Mouse (Mus musculus): ENCODE data around the gene Glis3.

The Glis3 gene

GRCm38 (mm10) chr19:28559836-28560235 is 120.0 kb downstream of the Glis3 start:
- in situ Hi-C loops (cut with MboI; ENCODE audit: low pct_unique_long_range_greater_than_20kb in 1 of 2, low sequenced_read_pairs in 2 of 2, unreplicated experiment in 1 of 2), result loop anchor here in 1 of 2 experiments (25.0 kb wide), 1 partner anchor 452 kb away; no protein-coding TSS in a partner anchor

DNA sequence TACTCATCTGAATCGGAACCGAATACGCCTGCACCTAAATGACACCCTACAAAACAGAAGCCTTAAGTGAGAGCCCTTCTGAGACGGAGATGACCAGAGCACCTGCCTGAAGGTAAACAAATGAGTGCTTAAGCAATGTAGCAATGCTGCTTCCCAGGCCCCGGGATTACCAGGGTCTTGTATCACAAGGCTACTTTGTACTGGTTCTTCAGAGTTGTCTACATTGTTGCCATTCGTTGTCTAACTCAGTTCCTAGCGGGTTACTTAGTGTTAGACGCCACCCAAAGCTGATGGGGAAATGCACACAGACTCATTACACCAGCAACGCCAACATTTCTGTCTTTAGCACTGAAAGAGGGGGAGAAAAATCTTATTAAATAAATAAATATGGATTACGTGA is 120.5 kb downstream of the Glis3 start:
- in situ Hi-C loops (cut with MboI; ENCODE audit: low pct_unique_long_range_greater_than_20kb in 1 of 2, low sequenced_read_pairs in 2 of 2, unreplicated experiment in 1 of 2), result loop anchor here in 1 of 2 experiments (25.0 kb wide), 1 partner anchor 453 kb away; no protein-coding TSS in a partner anchor

- in situ Hi-C loops (cut with MboI; ENCODE audit: low pct_unique_long_range_greater_than_20kb in 1 of 2, low sequenced_read_pairs in 2 of 2, unreplicated experiment in 1 of 2), result loop anchor here in 1 of 2 experiments (25.0 kb wide), 1 partner anchor 454 kb away; no protein-coding TSS in a partner anchor
Observed at GRCm38 (mm10) chr19:28558661-28559060, 121.2 kb downstream of the Glis3 start.

DNA sequence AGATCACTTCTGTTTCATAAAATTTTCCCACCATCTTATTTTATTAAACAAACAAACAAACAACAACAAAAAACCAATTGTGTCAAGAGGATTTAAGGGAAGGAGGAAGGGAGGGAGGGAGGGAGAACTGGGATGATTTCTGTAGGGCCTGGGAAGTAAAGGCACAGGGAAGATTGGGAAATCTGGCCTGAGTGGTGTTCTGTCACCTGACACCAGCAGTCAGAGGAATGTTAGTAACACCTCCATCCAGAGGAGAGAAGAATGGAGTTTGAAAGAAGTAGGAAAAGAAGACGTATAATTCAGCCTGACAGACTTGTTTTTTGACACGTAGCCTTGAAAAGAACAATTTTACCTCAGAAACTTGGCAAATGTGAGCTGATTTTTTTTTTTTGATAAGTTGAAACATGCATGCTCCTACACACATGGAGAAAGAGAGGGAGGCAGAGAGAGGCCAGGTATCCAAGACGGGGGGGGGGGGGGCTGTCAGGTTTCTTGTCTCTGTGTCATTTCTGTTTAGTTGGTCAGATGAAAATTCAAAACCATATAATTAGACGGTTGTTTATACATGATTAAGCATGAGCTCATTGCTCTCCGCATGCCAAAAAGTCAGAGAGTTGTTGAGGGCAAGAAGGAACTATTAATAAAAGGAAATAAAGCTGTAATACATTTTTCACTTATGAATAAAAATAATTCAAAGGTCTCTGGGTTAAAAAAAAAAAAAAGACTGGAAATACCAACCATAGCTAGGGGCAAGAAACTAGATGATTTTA is 122.1 kb downstream of the Glis3 start:
- in situ Hi-C loops (cut with MboI; ENCODE audit: low pct_unique_long_range_greater_than_20kb in 1 of 2, low sequenced_read_pairs in 2 of 2, unreplicated experiment in 1 of 2), result loop anchor here in 1 of 2 experiments (25.0 kb wide), 1 partner anchor 455 kb away; no protein-coding TSS in a partner anchor

GRCm38 (mm10) chr19:28555181-28555929 is 124.5 kb downstream of the Glis3 start:
- in situ Hi-C loops (cut with MboI; ENCODE audit: low pct_unique_long_range_greater_than_20kb in 1 of 2, low sequenced_read_pairs in 2 of 2, unreplicated experiment in 1 of 2), result loop anchor here in 1 of 2 experiments (25.0 kb wide), 1 partner anchor 457 kb away; no protein-coding TSS in a partner anchor

DNA sequence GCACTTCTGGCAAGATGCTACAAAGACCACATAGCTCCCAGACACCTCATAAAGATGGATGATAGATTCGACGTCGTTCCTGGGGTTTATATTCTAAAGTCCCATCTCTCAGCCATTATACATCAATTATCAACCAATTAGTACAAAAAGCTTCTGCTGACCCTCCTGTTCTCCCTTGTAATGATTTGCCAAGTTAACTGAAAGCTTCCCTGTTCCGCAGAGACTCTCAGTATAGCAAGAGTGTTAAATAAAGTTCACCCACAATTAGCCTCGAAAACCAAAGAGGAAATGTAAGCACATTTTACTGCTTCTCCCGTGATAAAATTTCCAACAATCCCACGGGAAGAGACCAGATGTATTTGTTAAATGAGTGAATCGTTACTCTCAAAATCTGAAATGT is 129.3 kb downstream of the Glis3 start:
- in situ Hi-C loops (cut with MboI; ENCODE audit: low pct_unique_long_range_greater_than_20kb in 1 of 2, low sequenced_read_pairs in 2 of 2, unreplicated experiment in 1 of 2), result loop anchor here in 1 of 2 experiments (25.0 kb wide), 1 partner anchor 462 kb away; no protein-coding TSS in a partner anchor

DNA sequence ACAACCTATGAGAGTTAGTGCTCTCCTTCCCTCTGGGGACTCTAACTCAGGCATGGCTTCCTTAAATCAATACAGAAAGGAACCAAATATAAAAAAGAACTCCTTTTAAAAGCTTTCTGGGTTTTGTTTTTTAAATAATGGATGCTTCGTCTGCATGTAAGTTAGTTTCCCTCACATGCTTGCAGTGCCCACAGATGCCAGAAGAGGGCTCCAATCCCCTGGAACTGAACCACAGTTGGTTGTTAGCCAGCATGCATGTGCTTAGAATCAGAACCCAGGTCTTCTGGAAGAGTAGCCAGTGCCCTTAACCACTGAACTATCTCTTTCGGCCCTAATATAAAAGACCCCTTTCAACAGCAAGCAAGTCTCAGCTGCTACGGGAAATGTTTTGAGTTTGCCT is 132.9 kb downstream of the Glis3 start:
- in situ Hi-C loops (cut with MboI; ENCODE audit: low pct_unique_long_range_greater_than_20kb in 1 of 2, low sequenced_read_pairs in 2 of 2, unreplicated experiment in 1 of 2), result loop anchor here (10.0 to 25.0 kb wide), 3 partner anchors 178 to 385 kb away; no protein-coding TSS in a partner anchor

GRCm38 (mm10) chr19:28545493-28545892 is 134.4 kb downstream of the Glis3 start:
- in situ Hi-C loops (cut with MboI; ENCODE audit: low pct_unique_long_range_greater_than_20kb in 1 of 2, low sequenced_read_pairs in 2 of 2, unreplicated experiment in 1 of 2), result loop anchor here (10.0 to 25.0 kb wide), 3 partner anchors 179 to 383 kb away; no protein-coding TSS in a partner anchor

DNA sequence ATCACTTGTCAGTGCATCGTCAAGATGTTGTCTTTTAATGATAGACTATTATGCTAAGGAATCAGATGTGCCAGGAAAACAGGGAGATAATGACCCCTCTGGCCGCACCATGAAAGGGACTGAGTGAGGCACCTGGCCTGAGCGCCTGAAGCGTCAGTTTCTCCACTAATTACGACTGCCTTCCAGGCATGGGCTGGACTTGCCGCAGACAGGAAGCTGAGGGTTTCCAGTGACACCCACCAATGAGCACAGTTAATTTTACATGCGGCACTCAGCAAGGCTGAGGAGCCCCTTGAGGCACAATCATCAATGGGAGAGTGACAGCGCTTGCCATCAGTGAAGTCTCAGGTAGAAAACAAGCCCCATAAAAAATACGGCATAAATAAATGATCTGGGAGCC is 141.1 kb downstream of the Glis3 start:
- in situ Hi-C loops (cut with MboI; ENCODE audit: low pct_unique_long_range_greater_than_20kb in 1 of 2, low sequenced_read_pairs in 2 of 2, unreplicated experiment in 1 of 2), result loop anchor here in 1 of 2 experiments (25.0 kb wide), 2 partner anchors 198 to 377 kb away; no protein-coding TSS in a partner anchor

GRCm38 (mm10) chr19:28534964-28535363 is 144.9 kb downstream of the Glis3 start:
- in situ Hi-C loops (cut with MboI; ENCODE audit: low pct_unique_long_range_greater_than_20kb in 1 of 2, low sequenced_read_pairs in 2 of 2, unreplicated experiment in 1 of 2), result loop anchor here in 1 of 2 experiments (25.0 kb wide), 2 partner anchors 202 to 373 kb away; no protein-coding TSS in a partner anchor

DNA sequence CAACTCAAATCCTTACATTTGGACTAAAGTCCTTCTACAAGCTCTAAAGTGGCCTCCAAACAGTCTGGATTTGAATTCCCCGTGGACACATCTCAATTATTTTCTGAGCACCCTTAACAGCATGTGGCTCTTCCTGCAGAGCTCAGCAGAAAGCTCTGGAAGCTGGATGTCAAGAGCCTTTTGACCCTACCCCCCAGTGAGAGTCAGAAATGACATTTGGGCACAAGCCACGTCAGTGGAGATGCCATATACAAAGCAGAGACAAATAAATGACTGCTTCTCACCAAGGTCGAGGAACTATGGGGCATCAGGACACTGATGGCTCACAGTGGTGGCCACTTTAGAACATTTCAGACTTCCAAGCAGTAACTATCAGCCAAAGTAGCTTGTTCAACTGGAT is 146.3 kb downstream of the Glis3 start:
- in situ Hi-C loops (cut with MboI; ENCODE audit: low pct_unique_long_range_greater_than_20kb in 1 of 2, low sequenced_read_pairs in 2 of 2, unreplicated experiment in 1 of 2), result loop anchor here in 1 of 2 experiments (25.0 kb wide), 2 partner anchors 204 to 371 kb away; no protein-coding TSS in a partner anchor

DNA sequence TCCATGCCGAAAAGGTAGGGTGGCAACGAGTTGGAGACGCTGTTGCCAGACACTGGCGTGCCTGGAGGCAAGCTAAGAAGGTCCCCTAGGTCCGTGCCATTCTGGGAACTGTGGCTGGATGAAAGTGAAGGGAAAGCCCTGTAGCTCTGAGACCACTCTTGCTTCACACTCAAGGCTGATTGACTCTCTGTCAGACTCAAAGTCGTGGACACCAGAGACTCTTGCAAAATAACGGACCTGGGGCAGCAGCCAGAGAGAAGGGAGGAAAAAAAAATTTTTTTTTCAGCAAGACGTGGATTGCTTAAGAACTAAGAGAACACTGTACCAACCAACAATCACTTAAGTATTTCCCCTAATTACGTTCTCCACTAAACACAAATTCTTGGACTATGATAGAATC is 148.1 kb downstream of the Glis3 start:
- in situ Hi-C loops (cut with MboI; ENCODE audit: low pct_unique_long_range_greater_than_20kb in 1 of 2, low sequenced_read_pairs in 2 of 2, unreplicated experiment in 1 of 2), result loop anchor here in 1 of 2 experiments (25.0 kb wide), 2 partner anchors 206 to 369 kb away; no protein-coding TSS in a partner anchor

- in situ Hi-C loops (cut with MboI; ENCODE audit: low pct_unique_long_range_greater_than_20kb in 1 of 2, low sequenced_read_pairs in 2 of 2, unreplicated experiment in 1 of 2), result loop anchor here in 1 of 2 experiments (25.0 kb wide), 2 partner anchors 206 to 369 kb away; no protein-coding TSS in a partner anchor
Observed at GRCm38 (mm10) chr19:28530846-28531245, 149.0 kb downstream of the Glis3 start.

GRCm38 (mm10) chr19:28529006-28529405 is 150.9 kb downstream of the Glis3 start:
- in situ Hi-C loops (cut with MboI; ENCODE audit: low pct_unique_long_range_greater_than_20kb in 1 of 2, low sequenced_read_pairs in 2 of 2, unreplicated experiment in 1 of 2), result loop anchor here in 1 of 2 experiments (25.0 kb wide), 2 partner anchors 208 to 367 kb away; no protein-coding TSS in a partner anchor

- in situ Hi-C loops (cut with MboI; ENCODE audit: low pct_unique_long_range_greater_than_20kb in 1 of 2, low sequenced_read_pairs in 2 of 2, unreplicated experiment in 1 of 2), result loop anchor here in 1 of 2 experiments (25.0 kb wide), 2 partner anchors 210 to 365 kb away; no protein-coding TSS in a partner anchor
Observed at GRCm38 (mm10) chr19:28527446-28527845, 152.4 kb downstream of the Glis3 start.

DNA sequence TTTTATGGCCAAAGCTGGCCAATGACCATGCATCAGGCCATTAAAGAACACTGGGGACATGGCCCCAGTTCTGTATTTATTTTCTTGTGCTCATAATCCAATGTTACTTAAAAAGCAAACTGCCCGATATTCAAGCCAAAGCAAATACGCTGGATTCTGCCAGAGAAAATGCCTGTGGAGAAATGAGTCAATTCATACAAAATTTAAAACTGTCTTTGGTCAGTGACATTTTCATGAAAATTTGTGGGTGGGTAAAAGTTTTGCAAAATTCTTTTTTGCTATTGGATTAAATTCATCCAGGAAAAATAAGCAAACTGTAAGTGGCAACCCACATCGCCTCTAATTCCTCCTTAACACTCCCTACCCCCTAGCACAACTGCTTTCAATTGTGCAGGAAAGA is 154.5 kb downstream of the Glis3 start:
- in situ Hi-C loops (cut with MboI; ENCODE audit: low pct_unique_long_range_greater_than_20kb in 1 of 2, low sequenced_read_pairs in 2 of 2, unreplicated experiment in 1 of 2), result loop anchor here in 1 of 2 experiments (25.0 kb wide), 2 partner anchors 212 to 363 kb away; no protein-coding TSS in a partner anchor

GRCm38 (mm10) chr19:28522289-28522688 is 157.6 kb downstream of the Glis3 start:
- in situ Hi-C loops (cut with MboI; ENCODE audit: low pct_unique_long_range_greater_than_20kb in 1 of 2, low sequenced_read_pairs in 2 of 2, unreplicated experiment in 1 of 2), result no loop called here

GRCm38 (mm10) chr19:28520761-28521181 is 159.1 kb downstream of the Glis3 start:
- in situ Hi-C loops (cut with MboI; ENCODE audit: low pct_unique_long_range_greater_than_20kb in 1 of 2, low sequenced_read_pairs in 2 of 2, unreplicated experiment in 1 of 2), result no loop called here

All from mouse embryonic stem cell (cell line).